In the genomic region with DNA sequence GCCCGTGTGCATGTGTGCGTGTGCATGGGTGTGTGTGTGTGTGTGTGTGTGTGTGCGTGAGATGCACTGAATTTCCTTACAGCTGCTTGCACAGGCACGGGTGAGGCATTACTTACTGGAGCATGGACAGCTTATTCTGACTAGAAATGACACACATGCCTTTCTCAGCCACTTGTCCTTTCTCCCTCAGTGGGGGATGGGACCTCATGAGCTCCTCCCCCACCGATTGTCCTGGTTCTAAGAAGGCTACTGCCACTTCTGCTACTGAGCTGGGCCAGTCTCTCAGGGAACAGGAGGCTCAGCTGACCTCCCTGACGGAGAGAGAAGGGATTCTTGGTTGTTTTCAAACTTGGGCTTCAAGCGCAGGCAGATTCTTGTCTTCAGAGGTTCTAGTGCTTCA, we compare ENCODE assay signal across 16 mouse cellular contexts.
"Had no signal": no experiment of that assay in that cellular context is flagged by ENCODE, and none has a peak within 500 bp of the region (broad histone marks: within the 10 kb centered on the region; RNA-seq: fewer than 3 reads in every experiment).

No protein-coding gene starts in this region.

- H3K9ac ChIP-seq: kidney, embryonic 15.5 days; liver, embryonic 13.5 days; stomach, embryonic 15.5 days had no signal

- DNase-seq: kidney, adult 11 months; kidney, adult 8-10 months; kidney, postnatal 10 days; kidney, postnatal 36 days; layer of hippocampus, postnatal 36 days; liver, embryonic 13.5 days; lung, adult 2 months; lung, postnatal 14 days; lung, postnatal 4 days; right cerebral cortex, postnatal 25 days; spleen, adult 18-20 months; thymus, postnatal 14 days; thymus, postnatal 4 days had no signal

- H3K4me2 ChIP-seq: kidney, embryonic 15.5 days; liver, embryonic 13.5 days; stomach, embryonic 15.5 days had no signal

- H3K9me3 ChIP-seq: kidney, embryonic 15.5 days; liver, embryonic 13.5 days; stomach, embryonic 15.5 days had no signal

- H3K27ac ChIP-seq: kidney, embryonic 15.5 days; left cerebral cortex, adult 2 months; liver, embryonic 13.5 days; stomach, embryonic 15.5 days had no signal

- H3K36me3 ChIP-seq: kidney, embryonic 15.5 days; liver, embryonic 13.5 days; stomach, embryonic 15.5 days had no signal

- H3K4me1 ChIP-seq: liver, embryonic 13.5 days; stomach, embryonic 15.5 days had no signal

- H3K4me3 ChIP-seq: kidney, embryonic 15.5 days; left cerebral cortex, adult 2 months; liver, embryonic 13.5 days; stomach, embryonic 15.5 days had no signal

- H3K27me3 ChIP-seq: kidney, embryonic 15.5 days; liver, embryonic 13.5 days; stomach, embryonic 15.5 days had no signal
